Mouse (Mus musculus): ENCODE results near the gene Etv6.

Etv6 gene

GRCm38 (mm10) chr6:134165012-134165411, 129.5 kb downstream of the Etv6 start:
- 0 out of 2 replicates have a peak, but pooled peaks cover 6% of the 10 kb centered on the region for H3K4me1 ChIP-seq (replicated peaks; ENCODE audit: low read depth, low read length)
- no peaks in the 10 kb centered on the region for H3K9me3 ChIP-seq (ENCODE audit: low read length)
- no peak for TF ChIP-seq POU5F1 (IDR thresholded peaks at IDR 0.05; ENCODE audit: borderline replicate concordance, low read length)
- TF ChIP-seq CTCF (conservative IDR thresholded peaks at IDR 0.05; ENCODE audit: low read length) = no peak
- no peak for TF ChIP-seq NANOG (IDR thresholded peaks at IDR 0.05; ENCODE audit: borderline replicate concordance, low read length)
- H3K27me3 ChIP-seq (ENCODE audit: insufficient read depth, low read length) = no peaks in the 10 kb centered on the region
- H3K4me3 ChIP-seq (replicated peaks; ENCODE audit: low read length) = no peak overlapping the region
- no peaks in the 10 kb centered on the region; the same call in 1 of the 2 replicates for H3K36me3 ChIP-seq (ENCODE audit: insufficient read depth, low read length)

GRCm38 (mm10) chr6:134167963-134168362, 132.5 kb downstream of the Etv6 start:
- Histone ChIP-seq H3K4me3 (replicated peaks; ENCODE audit: low read length) (no peak overlapping the region), H3K9me3 (ENCODE audit: low read length) (no peaks in the 10 kb centered on the region), H3K4me1 (replicated peaks; ENCODE audit: low read depth, low read length) (peaks cover 4% of the 10 kb centered on the region; the same call in 1 of the 2 replicates), H3K27me3 (ENCODE audit: insufficient read depth, low read length) (no peaks in the 10 kb centered on the region), H3K36me3 (ENCODE audit: insufficient read depth, low read length) (no peaks in the 10 kb centered on the region)
- no peak for TF ChIP-seq POU5F1 (IDR thresholded peaks at IDR 0.05; ENCODE audit: borderline replicate concordance, low read length)
- no peak for TF ChIP-seq NANOG (IDR thresholded peaks at IDR 0.05; ENCODE audit: borderline replicate concordance, low read length)

- Histone ChIP-seq H3K36me3 (ENCODE audit: insufficient read depth, low read length) (no peaks in the 10 kb centered on the region), H3K4me3 (replicated peaks; ENCODE audit: low read length) (no peak overlapping the region), H3K27me3 (ENCODE audit: insufficient read depth, low read length) (no peaks in the 10 kb centered on the region), H3K9me3 (ENCODE audit: low read length) (no peaks in the 10 kb centered on the region), H3K4me1 (replicated peaks; ENCODE audit: low read depth, low read length) (peaks cover 11% of the 10 kb centered on the region; the same call in 1 of the 2 replicates)
- TF ChIP-seq POU5F1 (IDR thresholded peaks at IDR 0.05; ENCODE audit: borderline replicate concordance, low read length) = no peak
- TF ChIP-seq NANOG (IDR thresholded peaks at IDR 0.05; ENCODE audit: borderline replicate concordance, low read length) = no peak
- TF ChIP-seq CTCF (conservative IDR thresholded peaks at IDR 0.05; ENCODE audit: low read length) = no peak
These were observed 133.3 kb downstream of the Etv6 start for GRCm38 (mm10) chr6:134168799-134169198.

- no peaks in the 10 kb centered on the region for H3K9me3 ChIP-seq (ENCODE audit: low read length)
- H3K4me1 ChIP-seq (replicated peaks; ENCODE audit: low read depth, low read length) = peaks cover 11% of the 10 kb centered on the region; the same call in 1 of the 2 replicates
- no peak overlapping the region for H3K4me3 ChIP-seq (replicated peaks; ENCODE audit: low read length)
- H3K36me3 ChIP-seq (ENCODE audit: insufficient read depth, low read length) = no peaks in the 10 kb centered on the region
- TF ChIP-seq CTCF (conservative IDR thresholded peaks at IDR 0.05; ENCODE audit: low read length) (no peak), NANOG (IDR thresholded peaks at IDR 0.05; ENCODE audit: borderline replicate concordance, low read length) (no peak), POU5F1 (IDR thresholded peaks at IDR 0.05; ENCODE audit: borderline replicate concordance, low read length) (no peak)
- H3K27me3 ChIP-seq (ENCODE audit: insufficient read depth, low read length) = no peaks in the 10 kb centered on the region
These were observed 135.7 kb downstream of the Etv6 start for GRCm38 (mm10) chr6:134171235-134171634.

- Histone ChIP-seq H3K36me3 (ENCODE audit: insufficient read depth, low read length) (no peaks in the 10 kb centered on the region), H3K4me3 (replicated peaks; ENCODE audit: low read length) (no peak overlapping the region), H3K27me3 (ENCODE audit: insufficient read depth, low read length) (no peaks in the 10 kb centered on the region), H3K9me3 (ENCODE audit: low read length) (no peaks in the 10 kb centered on the region), H3K4me1 (replicated peaks; ENCODE audit: low read depth, low read length) (peaks cover 11% of the 10 kb centered on the region; the same call in 1 of the 2 replicates)
- TF ChIP-seq NANOG (IDR thresholded peaks at IDR 0.05; ENCODE audit: borderline replicate concordance, low read length) = no peak
- TF ChIP-seq CTCF (conservative IDR thresholded peaks at IDR 0.05; ENCODE audit: low read length) = no peak
- TF ChIP-seq POU5F1 (IDR thresholded peaks at IDR 0.05; ENCODE audit: borderline replicate concordance, low read length) = no peak
These were observed 136.6 kb downstream of the Etv6 start for GRCm38 (mm10) chr6:134171906-134172728.

- no peaks in the 10 kb centered on the region for H3K36me3 ChIP-seq (ENCODE audit: insufficient read depth, low read length)
- H3K9me3 ChIP-seq (ENCODE audit: low read length) = no peaks in the 10 kb centered on the region
- peaks cover 11% of the 10 kb centered on the region; the same call in 1 of the 2 replicates for H3K4me1 ChIP-seq (replicated peaks; ENCODE audit: low read depth, low read length)
- H3K4me3 ChIP-seq (replicated peaks; ENCODE audit: low read length) = no peak overlapping the region
- TF ChIP-seq POU5F1 (IDR thresholded peaks at IDR 0.05; ENCODE audit: borderline replicate concordance, low read length) (no peak), NANOG (IDR thresholded peaks at IDR 0.05; ENCODE audit: borderline replicate concordance, low read length) (no peak), CTCF (conservative IDR thresholded peaks at IDR 0.05; ENCODE audit: low read length) (no peak)
- H3K27me3 ChIP-seq (ENCODE audit: insufficient read depth, low read length) = no peaks in the 10 kb centered on the region
These were observed 137.9 kb downstream of the Etv6 start for GRCm38 (mm10) chr6:134173439-134173838.

- TF ChIP-seq CTCF (conservative IDR thresholded peaks at IDR 0.05; ENCODE audit: low read length) (no peak), NANOG (IDR thresholded peaks at IDR 0.05; ENCODE audit: borderline replicate concordance, low read length) (no peak), POU5F1 (IDR thresholded peaks at IDR 0.05; ENCODE audit: borderline replicate concordance, low read length) (no peak)
- Histone ChIP-seq H3K4me3 (replicated peaks; ENCODE audit: low read length) (no peak overlapping the region), H3K9me3 (ENCODE audit: low read length) (no peaks in the 10 kb centered on the region), H3K36me3 (ENCODE audit: insufficient read depth, low read length) (no peaks in the 10 kb centered on the region), H3K4me1 (replicated peaks; ENCODE audit: low read depth, low read length) (peaks cover 11% of the 10 kb centered on the region; the same call in 1 of the 2 replicates), H3K27me3 (ENCODE audit: insufficient read depth, low read length) (no peaks in the 10 kb centered on the region)
These were observed 139.6 kb downstream of the Etv6 start for GRCm38 (mm10) chr6:134175059-134175458.

- Histone ChIP-seq H3K4me1 (replicated peaks; ENCODE audit: low read depth, low read length) (peaks cover 12% of the 10 kb centered on the region), H3K36me3 (ENCODE audit: insufficient read depth, low read length) (no peaks in the 10 kb centered on the region), H3K4me3 (replicated peaks; ENCODE audit: low read length) (no peak overlapping the region), H3K27me3 (ENCODE audit: insufficient read depth, low read length) (no peaks in the 10 kb centered on the region), H3K9me3 (ENCODE audit: low read length) (no peaks in the 10 kb centered on the region)
- TF ChIP-seq CTCF (conservative IDR thresholded peaks at IDR 0.05; ENCODE audit: low read length) = no peak
These were observed 141.7 kb downstream of the Etv6 start for GRCm38 (mm10) chr6:134177196-134177595.
